In genomic region chr15:61009509-61009908, GRCm38 (mm10) we compare ENCODE assay signal across 18 mouse cellular contexts.
"Had no signal": no experiment of that assay in that cellular context is flagged by ENCODE, and none has a peak within 500 bp of the region (broad histone marks: within the 10 kb centered on the region; RNA-seq: fewer than 3 reads in every experiment).

No protein-coding gene starts in this region.

- H3K27ac ChIP-seq: liver, embryonic 12.5 days; liver, embryonic 14.5 days; midbrain, embryonic 13.5 days; midbrain, embryonic 15.5 days had no signal

- H3K9me3 ChIP-seq: liver, embryonic 12.5 days; midbrain, embryonic 13.5 days; midbrain, embryonic 15.5 days had no signal

- H3K4me2 ChIP-seq: liver, embryonic 12.5 days; lung, embryonic 14.5 days; midbrain, embryonic 11.5 days; midbrain, embryonic 13.5 days; midbrain, embryonic 15.5 days had no signal

- H3K36me3 ChIP-seq: liver, embryonic 12.5 days; midbrain, embryonic 13.5 days; midbrain, embryonic 15.5 days had no signal

- DNase-seq: lung, adult 18-20 months; lung, embryonic 14.5 days; lung, postnatal 10 days; lung, postnatal 4 days; retina, postnatal 1 day; right cerebral cortex, adult 18-20 months; right cerebral cortex, postnatal 25 days; right cerebral cortex, postnatal 4 days; spleen, adult 18-20 months; thymus, adult 18-20 months; thymus, postnatal 14 days; thymus, postnatal 36 days had no signal

- H3K27me3 ChIP-seq: liver, embryonic 12.5 days; midbrain, embryonic 13.5 days; midbrain, embryonic 15.5 days had no signal

- H3K4me3 ChIP-seq: liver, embryonic 12.5 days; midbrain, embryonic 13.5 days; midbrain, embryonic 15.5 days; myocyte had no signal

- ATAC-seq: liver, embryonic 12.5 days; midbrain, embryonic 13.5 days; midbrain, embryonic 15.5 days had no signal

- H3K9ac ChIP-seq: liver, embryonic 12.5 days; liver, embryonic 14.5 days; lung, embryonic 14.5 days; midbrain, embryonic 13.5 days; midbrain, embryonic 15.5 days had no signal

- H3K4me1 ChIP-seq: midbrain, embryonic 13.5 days; midbrain, embryonic 15.5 days had no signal
